In the genomic region with DNA sequence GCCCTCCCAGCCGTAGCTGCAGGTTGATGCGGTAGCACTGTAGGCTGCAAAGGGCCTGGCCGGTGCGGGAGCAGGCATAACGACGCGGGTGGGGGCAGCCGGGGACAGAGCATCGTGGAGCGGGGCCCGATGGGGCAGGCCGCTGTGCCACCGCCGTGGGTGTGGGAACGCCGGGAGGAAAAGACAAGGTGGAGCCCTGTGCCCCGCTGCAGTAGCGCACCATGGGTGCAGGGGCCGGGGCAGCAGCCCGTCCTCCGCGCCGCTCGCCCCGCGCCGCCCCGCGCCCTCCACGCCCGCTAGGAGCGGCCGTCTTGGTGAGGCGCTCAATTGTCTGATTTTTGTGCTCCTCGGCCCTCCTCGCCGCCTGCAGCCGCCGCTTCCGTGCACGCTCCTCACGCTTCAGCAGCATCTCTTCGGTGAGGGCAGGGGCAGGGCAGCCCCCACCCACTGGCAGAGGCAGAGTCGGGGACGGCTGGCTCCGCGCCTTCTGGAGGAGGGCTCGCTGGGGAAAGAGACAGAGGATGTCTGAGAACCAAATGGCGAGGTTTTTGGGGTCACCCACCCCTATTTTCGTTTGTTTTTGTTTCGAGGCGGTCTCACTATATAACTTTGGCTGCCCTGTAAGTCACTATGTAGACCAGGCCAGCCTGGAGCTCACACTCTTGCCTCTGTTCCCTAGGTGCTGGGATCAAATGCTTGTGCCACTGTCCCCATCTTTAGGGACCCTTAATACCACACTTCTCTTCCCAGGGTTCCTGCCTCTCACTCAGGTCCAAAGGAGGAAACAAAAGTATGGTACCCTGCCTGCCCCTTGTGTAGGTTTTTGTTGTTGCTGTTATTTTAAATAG, we compare ENCODE assay signal across 8 mouse cellular contexts. TPM values are rescaled to one million over a fixed set of nuclear protein-coding genes. Genes with fewer than 3 reads are reported as not detected.
DNase-seq lines count a peak whose midpoint lies in the region; ATAC-seq and TF ChIP-seq lines count a peak whose summit lies in the region.

No protein-coding gene starts in this region.

- H3K4me1 ChIP-seq in hindbrain, embryonic 11.5 days (replicated peaks; ENCODE audit: control insufficient read depth, insufficient read depth, low read length): peaks cover 18% of the 10 kb centered on the region

- peaks cover 8% of the 10 kb centered on the region; the same call in 1 of the 2 replicates for H3K79me2 ChIP-seq in macrophage (ENCODE audit: inconsistent target)

- H3K4me3 ChIP-seq in gastrocnemius, adult 2 months: peak overlapping the region; percentile 89
- H3K4me3 ChIP-seq in hindbrain, embryonic 11.5 days (ENCODE audit: low read depth, low read length): peak overlapping the region; percentile 80
- H3K4me3 ChIP-seq in macrophage (ENCODE audit: inconsistent target): peak overlapping the region; percentile 31

- H3K36me3 ChIP-seq in hindbrain, embryonic 11.5 days (ENCODE audit: control insufficient read depth, insufficient read depth, low read length): 0 out of 2 replicates have a peak, but pooled peaks cover 7% of the 10 kb centered on the region
- no peaks in the 10 kb centered on the region for H3K36me3 ChIP-seq in macrophage (ENCODE audit: inconsistent target)

- H3K4me2 ChIP-seq in hindbrain, embryonic 11.5 days (replicated peaks; ENCODE audit: low read depth, low read length): peak overlapping the region; percentile 94

- H3K9ac ChIP-seq in hindbrain, embryonic 11.5 days (ENCODE audit: low read depth, low read length): peak overlapping the region; percentile 97

- intact Hi-C loops in gastrocnemius, adult 2 months (cut with DNase I): no loop called here

- H3K27ac ChIP-seq in gastrocnemius, adult 2 months: peak overlapping the region; percentile 87
- H3K27ac ChIP-seq in hindbrain, embryonic 11.5 days (ENCODE audit: low read depth, low read length): peak overlapping the region; percentile 99
- H3K27ac ChIP-seq in macrophage: no peak overlapping the region

- no peaks in the 10 kb centered on the region for H3K9me3 ChIP-seq in hindbrain, embryonic 11.5 days (ENCODE audit: control insufficient read depth, low read length)

- DNase-seq in gastrocnemius, adult 2 months: no peak
- DNase-seq in gastrocnemius, postnatal 25 days: no peak
- peak; percentile 45 for DNase-seq in right cerebral cortex, postnatal 14 days
- no peak for DNase-seq in right cerebral cortex, postnatal 4 days
- DNase-seq in hindbrain, embryonic 11.5 days (ENCODE audit: low spot score): no peak
- DNase-seq in Muller cell, postnatal 12 days (ENCODE audit: inconsistent ontology term): no peak
- DNase-seq in adrenal gland, adult 2 months: no peak

- WGBS in hindbrain, embryonic 11.5 days: 1% methylated on average over 40 of the region's 52 CpGs
- WGBS in macrophage (ENCODE audit: missing documents): 7% methylated on average over 50 of the region's 52 CpGs

- H3K27me3 ChIP-seq in hindbrain, embryonic 11.5 days (ENCODE audit: control insufficient read depth, insufficient read depth, low read length): no peaks in the 10 kb centered on the region

- TF ChIP-seq CTCF in gastrocnemius, adult 2 months (IDR thresholded peaks at IDR 0.05): no peak

- no peak for ATAC-seq in hindbrain, embryonic 11.5 days (ENCODE audit: low FRiP score)

RNA-seq across cellular contexts. Expression of a gene that starts 0.7 kb away (rescaled TPM):
- total RNA-seq in gastrocnemius, adult 2 months (2021): 10 to 100 TPM; 43.3 to 45.6 TPM
- total RNA-seq in gastrocnemius, postnatal 25 days (2021): 10 to 100 TPM; 37.8 to 38.2 TPM
- polyA plus RNA-seq in hindbrain, embryonic 11.5 days (2014; fragmentation: Nextera tagmentation; extraction: Ambion mirVana): 160 and 179 TPM in 2 replicates
- 10 to 100 TPM in 15 of 26 experiments, 1 to 10 TPM in 11; 2.3 to 30.3 (median 11.4) TPM for total RNA-seq in macrophage (2018; cell fraction: chromatin; rRNA removed)
- total RNA-seq in macrophage (2018; cell fraction: cytosol; rRNA removed): 10 to 100 TPM; 12.7 to 23.7 (median 17.4) TPM
- 10 to 100 TPM in 15 of 26 experiments, 1 to 10 TPM in 11; 4.4 to 31.2 (median 12.1) TPM for total RNA-seq in macrophage (2018; cell fraction: nucleus; rRNA removed)
- polyA plus RNA-seq in macrophage (2018): 13.1 to 20.6 TPM (median 14.1 TPM) in 3 replicates
- 100 to 1,000 TPM in 1 of 2 experiments, 10 to 100 TPM in 1; 79.1 to 117 TPM for total RNA-seq in adrenal gland, adult 2 months (2021)
- polyA plus RNA-seq in adrenal gland, adult 2 months (2012; rRNA removed): 388 and 405 TPM in 2 replicates

RNA-seq across cellular contexts. Expression of a gene that starts 3.1 kb away (rescaled TPM):
- total RNA-seq in gastrocnemius, adult 2 months (2021): 10 to 100 TPM; 13.7 to 16.3 TPM
- total RNA-seq in gastrocnemius, postnatal 25 days (2021): 10 to 100 TPM in 1 of 2 experiments, 1 to 10 TPM in 1; 4.8 to 14.0 TPM
- 18.5 and 21.3 TPM in 2 replicates for polyA plus RNA-seq in hindbrain, embryonic 11.5 days (2014; fragmentation: Nextera tagmentation; extraction: Ambion mirVana)
- 10 to 100 TPM in 12 of 26 experiments, 1 to 10 TPM in 14; 1.8 to 27.1 (median 8.7) TPM for total RNA-seq in macrophage (2018; cell fraction: chromatin; rRNA removed)
- 10 to 100 TPM; 13.0 to 31.0 (median 21.7) TPM for total RNA-seq in macrophage (2018; cell fraction: cytosol; rRNA removed)
- 10 to 100 TPM in 9 of 26 experiments, 1 to 10 TPM in 17; 3.9 to 20.8 (median 8.2) TPM for total RNA-seq in macrophage (2018; cell fraction: nucleus; rRNA removed)
- 16.6 to 24.5 TPM (median 22.9 TPM) in 3 replicates for polyA plus RNA-seq in macrophage (2018)
- 10 to 100 TPM; 16.1 to 27.3 TPM for total RNA-seq in adrenal gland, adult 2 months (2021)
- 90.2 and 102 TPM in 2 replicates for polyA plus RNA-seq in adrenal gland, adult 2 months (2012; rRNA removed)

RNA-seq across cellular contexts. Expression of a gene that starts 6.8 kb away (rescaled TPM):
- 1 to 10 TPM; 4.7 to 6.6 TPM for total RNA-seq in gastrocnemius, adult 2 months (2021)
- total RNA-seq in gastrocnemius, postnatal 25 days (2021): 1 to 10 TPM; 6.5 to 8.1 TPM
- 17.1 and 20.2 TPM in 2 replicates for polyA plus RNA-seq in hindbrain, embryonic 11.5 days (2014; fragmentation: Nextera tagmentation; extraction: Ambion mirVana)
- 10 to 100 TPM in 7 of 26 experiments, 1 to 10 TPM in 19; 2.1 to 18.6 (median 7.8) TPM for total RNA-seq in macrophage (2018; cell fraction: chromatin; rRNA removed)
- 10 to 100 TPM in 25 of 26 experiments, 1 to 10 TPM in 1; 9.4 to 24.6 (median 18.0) TPM for total RNA-seq in macrophage (2018; cell fraction: cytosol; rRNA removed)
- 10 to 100 TPM in 25 of 26 experiments, 1 to 10 TPM in 1; 8.4 to 60.3 (median 27.2) TPM for total RNA-seq in macrophage (2018; cell fraction: nucleus; rRNA removed)
- 8.4 to 31.8 TPM (median 16.2 TPM) in 3 replicates for polyA plus RNA-seq in macrophage (2018)
- total RNA-seq in adrenal gland, adult 2 months (2021): 10 to 100 TPM; 48.1 to 52.6 TPM
- 93.2 and 131 TPM in 2 replicates for polyA plus RNA-seq in adrenal gland, adult 2 months (2012; rRNA removed)

RNA-seq across cellular contexts. Expression of a gene that starts 13.2 kb away (rescaled TPM):
- total RNA-seq in gastrocnemius, adult 2 months (2021): 10 to 100 TPM; 12.2 to 15.3 TPM
- 10 to 100 TPM in 1 of 2 experiments, 1 to 10 TPM in 1; 7.9 to 14.4 TPM for total RNA-seq in gastrocnemius, postnatal 25 days (2021)
- 17.7 and 18.3 TPM in 2 replicates for polyA plus RNA-seq in hindbrain, embryonic 11.5 days (2014; fragmentation: Nextera tagmentation; extraction: Ambion mirVana)
- total RNA-seq in macrophage (2018; cell fraction: chromatin; rRNA removed): 1 to 10 TPM in 21 of 26 experiments, under 1 TPM in 4, not detected in 1; 0.54 to 8.6 (median 2.0) TPM
- total RNA-seq in macrophage (2018; cell fraction: cytosol; rRNA removed): 1 to 10 TPM in 18 of 26 experiments, under 1 TPM in 8; 0.56 to 1.8 (median 1.1) TPM
- total RNA-seq in macrophage (2018; cell fraction: nucleus; rRNA removed): 1 to 10 TPM in 16 of 26 experiments, under 1 TPM in 9, not detected in 1; 0.43 to 4.0 (median 1.2) TPM
- 1.3 to 2.1 TPM (median 1.4 TPM) in 3 replicates for polyA plus RNA-seq in macrophage (2018)
- 10 to 100 TPM in 1 of 2 experiments, 1 to 10 TPM in 1; 9.5 to 10.2 TPM for total RNA-seq in adrenal gland, adult 2 months (2021)
- polyA plus RNA-seq in adrenal gland, adult 2 months (2012; rRNA removed): 93.6 and 100 TPM in 2 replicates

RNA-seq across cellular contexts. Expression of a gene that starts 13.2 kb away (rescaled TPM):
- total RNA-seq in gastrocnemius, adult 2 months (2021): 100 to 1,000 TPM in 1 of 2 experiments, 10 to 100 TPM in 1; 94.7 to 121 TPM
- total RNA-seq in gastrocnemius, postnatal 25 days (2021): 100 to 1,000 TPM; 109 to 113 TPM
- 127 TPM in 2 replicates for polyA plus RNA-seq in hindbrain, embryonic 11.5 days (2014; fragmentation: Nextera tagmentation; extraction: Ambion mirVana)
- 10 to 100 TPM in 18 of 26 experiments, 1 to 10 TPM in 8; 3.6 to 34.6 (median 13.3) TPM for total RNA-seq in macrophage (2018; cell fraction: chromatin; rRNA removed)
- total RNA-seq in macrophage (2018; cell fraction: cytosol; rRNA removed): 10 to 100 TPM; 21.9 to 56.4 (median 37.4) TPM
- 10 to 100 TPM; 10.7 to 43.9 (median 24.6) TPM for total RNA-seq in macrophage (2018; cell fraction: nucleus; rRNA removed)
- 18.3 to 47.9 TPM (median 27.0 TPM) in 3 replicates for polyA plus RNA-seq in macrophage (2018)
- 100 to 1,000 TPM in 1 of 2 experiments, 10 to 100 TPM in 1; 95.3 to 112 TPM for total RNA-seq in adrenal gland, adult 2 months (2021)
- 81.0 and 85.8 TPM in 2 replicates for polyA plus RNA-seq in adrenal gland, adult 2 months (2012; rRNA removed)

Comparison
In these comparisons a context has a peak if more than half of its experiments do, and no peak if none do; other contexts are left out.
1. H3K4me3 ChIP-seq: peak in every context shown above with its lines; median percentile 89 in gastrocnemius, adult 2 months; 80 in hindbrain, embryonic 11.5 days; 31 in macrophage.
2. RNA of a gene that starts 6.8 kb away (total RNA-seq): 48.1 to 52.6 TPM in adrenal gland, adult 2 months; 6.5 to 8.1 TPM in gastrocnemius, postnatal 25 days and 4.7 to 6.6 TPM in gastrocnemius, adult 2 months; every median in the first group is over 4 times any median in the second.